Mouse (Mus musculus) megakaryocyte, embryonic 14.5 days (primary cell): ENCODE results near the gene Tbc1d8. TPM values are rescaled to one million over a fixed set of nuclear protein-coding genes. Genes with fewer than 3 reads are reported as not detected.
A peak's percentile ranks its signal among the peaks of the same experiment; 100 is the strongest.

Experiments
- H3K27me3 ChIP-seq: replicated peaks from 2 replicates; pipeline ENCODE3; 2012; ENCODE audit warnings: inconsistent platforms
- H3K36me3 ChIP-seq: replicated peaks from 2 replicates; pipeline ENCODE3; 2012; ENCODE audit warnings: low read length, inconsistent platforms, mixed read lengths
- H3K4me1 ChIP-seq: 2 replicates; pipeline ENCODE4 v1.6.1; 2012; ENCODE audit warnings: inconsistent platforms
- H3K4me3 ChIP-seq: replicated peaks from 2 replicates; pipeline ENCODE3; 2012; ENCODE audit warnings: moderate library complexity, mild to moderate bottlenecking, inconsistent platforms
- H3K9me3 ChIP-seq: 2 replicates; pipeline ENCODE4 v1.6.1; 2012; ENCODE audit warnings: inconsistent platforms
- FLI1 ChIP-seq: IDR thresholded peaks from 2 replicates; pipeline ENCODE4 v1.6.1; 2012; ENCODE audit warnings: low read length, inconsistent platforms, mixed read lengths
- GATA1 ChIP-seq: IDR thresholded peaks from 3 replicates; pipeline ENCODE4 v1.6.1; 2012; ENCODE audit warnings: mixed read lengths, low read length, inconsistent platforms, borderline replicate concordance
- polyA plus RNA-seq: library from polyadenylated mRNA; stranded (reverse); fragments of >175 nt; gene quantifications from 2 replicates; pipeline ENCODE4 v1.2.3, GENCODE M21; 2012; ENCODE audit warnings: low replicate concordance; ENCODE audit not compliant: insufficient read depth

Tbc1d8 gene
- polyA plus RNA-seq, 1 experiment = 6.4 TPM

GRCm38 (mm10) chr1:39438629-39439028 lies 39.9 kb downstream of the Tbc1d8 start:
- TF ChIP-seq GATA1 (no peak), FLI1 (no peak)

GRCm38 (mm10) chr1:39434264-39434663 lies 44.3 kb downstream of the Tbc1d8 start:
- H3K4me1 ChIP-seq = peaks cover 39% of the 10 kb centered on the region
- H3K4me3 ChIP-seq = no peak overlapping the region
- H3K9me3 ChIP-seq = peaks cover 2% of the 10 kb centered on the region; the same call in 1 of the 2 replicates
- no peaks in the 10 kb centered on the region for H3K27me3 ChIP-seq
- no peaks in the 10 kb centered on the region for H3K36me3 ChIP-seq
- no peak for TF ChIP-seq GATA1
- no peak for TF ChIP-seq FLI1

More at GRCm38 (mm10) chr1:39438629-39439028, 39.9 kb downstream of the Tbc1d8 start:
- Histone ChIP-seq H3K9me3 (no peaks in the 10 kb centered on the region), H3K4me3 (no peak overlapping the region), H3K27me3 (peaks cover 7% of the 10 kb centered on the region), H3K36me3 (peaks cover 2% of the 10 kb centered on the region), H3K4me1 (peaks cover 33% of the 10 kb centered on the region)

DNA sequence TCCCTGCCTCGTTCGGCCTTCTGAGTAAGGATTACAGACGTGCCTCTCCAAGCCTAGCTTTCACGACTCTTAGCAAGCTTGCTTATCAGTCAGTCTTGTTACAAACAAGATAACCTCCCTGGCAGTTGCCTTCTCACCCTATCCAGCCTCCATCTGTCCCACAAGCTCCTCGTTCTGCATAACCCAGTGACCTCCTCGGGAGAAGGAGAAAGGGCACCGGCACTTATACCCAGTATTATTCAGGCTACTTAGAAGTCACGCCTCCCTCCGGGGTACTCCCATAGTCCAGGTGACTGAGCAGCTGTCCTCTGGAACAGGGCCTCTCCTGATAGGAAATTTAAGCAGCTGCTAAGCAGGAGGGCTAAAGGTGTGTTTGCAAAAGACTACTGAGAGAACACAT lies 48.5 kb downstream of the Tbc1d8 start:
- Histone ChIP-seq H3K9me3 (peaks cover 18% of the 10 kb centered on the region), H3K4me1 (peaks cover 35% of the 10 kb centered on the region), H3K36me3 (peaks cover 20% of the 10 kb centered on the region), H3K27me3 (peaks cover 4% of the 10 kb centered on the region), H3K4me3 (no peak overlapping the region)
- TF ChIP-seq FLI1 (no peak), GATA1 (no peak)

DNA sequence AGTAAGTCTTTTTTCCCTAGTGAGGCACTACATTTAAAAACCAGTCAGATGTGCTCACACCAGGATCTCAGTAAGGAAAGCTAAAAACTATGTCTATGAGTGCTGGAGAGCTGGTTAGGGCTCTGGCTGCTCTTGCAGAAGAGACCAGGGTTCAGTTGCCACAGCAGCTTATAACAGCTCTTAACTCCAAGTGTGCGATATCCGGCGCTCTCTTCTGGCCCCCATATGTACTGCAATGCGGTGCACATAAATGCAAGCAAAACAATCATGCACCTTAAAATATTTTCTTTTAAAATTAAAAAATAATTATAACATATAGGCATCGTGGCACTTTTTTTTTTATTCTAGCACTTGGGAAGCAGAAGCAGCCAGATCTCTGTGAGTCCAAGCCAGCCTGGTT lies 49.5 kb downstream of the Tbc1d8 start:
- peaks cover 4% of the 10 kb centered on the region for H3K27me3 ChIP-seq
- TF ChIP-seq FLI1 = no peak
- TF ChIP-seq GATA1 = no peak
- no peak overlapping the region for H3K4me3 ChIP-seq
- peaks cover 18% of the 10 kb centered on the region for H3K9me3 ChIP-seq
- peaks cover 35% of the 10 kb centered on the region for H3K4me1 ChIP-seq
- peaks cover 29% of the 10 kb centered on the region for H3K36me3 ChIP-seq

DNA sequence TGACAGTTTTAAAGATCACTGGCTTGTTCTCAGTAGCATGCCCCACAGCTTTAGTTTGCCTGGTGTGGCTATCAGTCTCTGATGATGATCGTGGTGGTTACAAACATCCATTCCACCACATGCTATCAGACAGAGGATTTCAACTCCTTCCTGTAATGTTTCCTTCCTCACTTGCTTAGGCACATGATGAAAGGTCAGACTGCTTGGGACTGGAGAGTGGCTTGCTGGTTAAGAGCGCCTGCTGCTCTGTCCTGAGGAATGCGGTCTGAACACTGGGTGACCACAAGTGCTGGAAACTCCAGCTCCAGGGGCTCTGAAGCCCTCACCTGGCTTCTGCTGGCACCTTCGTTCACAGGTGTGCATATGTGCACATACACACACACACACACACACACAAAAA lies 50.3 kb downstream of the Tbc1d8 start:
- Histone ChIP-seq H3K4me1 (peaks cover 32% of the 10 kb centered on the region), H3K9me3 (peaks cover 18% of the 10 kb centered on the region), H3K36me3 (peaks cover 35% of the 10 kb centered on the region), H3K27me3 (peaks cover 6% of the 10 kb centered on the region), H3K4me3 (no peak overlapping the region)
- TF ChIP-seq FLI1 (no peak), GATA1 (no peak)

DNA sequence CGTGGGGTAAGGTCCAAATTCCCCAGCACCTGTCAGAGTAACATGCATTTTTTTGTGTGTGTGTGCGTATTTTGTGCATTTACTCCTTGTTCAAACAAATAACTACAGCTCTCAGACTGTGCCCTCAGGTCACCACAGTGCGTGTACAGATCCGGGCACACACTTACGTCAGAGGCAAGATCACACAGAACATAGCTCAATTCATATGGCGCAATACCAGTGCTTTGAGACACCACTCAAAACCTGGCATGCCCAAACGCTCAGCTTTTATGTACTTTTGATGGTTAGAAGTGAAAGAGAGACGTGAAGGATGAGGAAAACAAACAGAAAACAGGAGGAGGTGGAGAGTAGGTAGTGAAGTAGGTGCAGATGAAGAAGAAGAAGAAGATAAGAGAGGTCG lies 53.1 kb downstream of the Tbc1d8 start:
- peaks cover 35% of the 10 kb centered on the region for H3K4me1 ChIP-seq
- H3K27me3 ChIP-seq = peaks cover 19% of the 10 kb centered on the region
- H3K9me3 ChIP-seq = peaks cover 20% of the 10 kb centered on the region
- no peak for TF ChIP-seq FLI1
- no peak for TF ChIP-seq GATA1
- H3K4me3 ChIP-seq = no peak overlapping the region
- peaks cover 55% of the 10 kb centered on the region for H3K36me3 ChIP-seq

- Histone ChIP-seq H3K27me3 (peaks cover 17% of the 10 kb centered on the region), H3K4me1 (peaks cover 31% of the 10 kb centered on the region), H3K36me3 (peaks cover 52% of the 10 kb centered on the region), H3K9me3 (peaks cover 5% of the 10 kb centered on the region), H3K4me3 (no peak overlapping the region)
- TF ChIP-seq FLI1 = no peak
- TF ChIP-seq GATA1 = no peak
These were observed 57.6 kb downstream of the Tbc1d8 start for GRCm38 (mm10) chr1:39420987-39421386.

DNA sequence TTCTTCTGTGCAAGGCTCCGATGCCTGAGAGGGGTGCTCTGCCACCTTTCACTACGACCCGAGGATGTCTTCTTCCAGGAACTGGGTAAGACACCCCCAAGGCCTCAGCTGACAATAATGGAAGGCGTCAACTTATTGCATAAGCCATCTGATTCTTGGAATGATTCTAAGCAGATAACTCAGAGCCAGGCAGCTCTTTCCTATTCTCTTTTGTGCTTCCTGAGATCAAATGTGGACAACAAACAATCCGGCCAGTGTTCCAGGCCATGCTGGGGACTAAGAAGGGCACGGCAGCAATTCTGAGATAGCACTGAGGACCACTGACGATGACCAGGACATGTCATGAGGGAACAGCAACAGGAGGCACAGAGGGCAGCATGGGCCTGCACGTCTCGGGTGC lies 59.7 kb downstream of the Tbc1d8 start:
- Histone ChIP-seq H3K9me3 (peaks cover 11% of the 10 kb centered on the region), H3K27me3 (peaks cover 17% of the 10 kb centered on the region), H3K36me3 (peaks cover 40% of the 10 kb centered on the region), H3K4me1 (peaks cover 32% of the 10 kb centered on the region), H3K4me3 (peak overlapping the region; percentile 44)
- TF ChIP-seq GATA1 = no peak
- no peak for TF ChIP-seq FLI1

DNA sequence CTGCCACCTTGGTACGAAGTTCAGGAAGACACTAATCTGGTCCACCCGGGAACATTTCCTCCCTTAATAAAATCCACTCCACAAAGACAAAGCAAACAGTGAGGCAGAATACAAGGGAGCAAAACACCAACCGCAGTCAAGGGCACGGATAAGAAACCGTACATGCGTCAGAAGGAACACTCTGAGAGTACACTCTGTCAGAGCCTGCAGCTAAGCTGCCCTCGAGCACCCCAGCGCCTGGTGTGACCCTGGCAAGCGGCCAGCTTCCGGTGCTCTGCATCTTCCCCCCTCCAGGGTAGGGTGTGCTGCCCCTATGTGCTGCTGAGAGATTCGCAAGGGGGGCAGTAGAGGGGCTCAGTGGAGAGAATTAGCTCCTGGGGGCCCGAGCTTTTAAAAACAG lies 60.7 kb downstream of the Tbc1d8 start:
- peak overlapping the region; percentile 30 for H3K4me3 ChIP-seq
- peaks cover 12% of the 10 kb centered on the region for H3K27me3 ChIP-seq
- H3K36me3 ChIP-seq = peaks cover 32% of the 10 kb centered on the region
- peaks cover 38% of the 10 kb centered on the region for H3K4me1 ChIP-seq
- peaks cover 11% of the 10 kb centered on the region for H3K9me3 ChIP-seq
- no peak for TF ChIP-seq FLI1
- no peak for TF ChIP-seq GATA1

GRCm38 (mm10) chr1:39410085-39410821 lies 68.3 kb downstream of the Tbc1d8 start:
- Histone ChIP-seq H3K4me3 (no peak overlapping the region), H3K9me3 (peaks cover 8% of the 10 kb centered on the region), H3K36me3 (peaks cover 36% of the 10 kb centered on the region), H3K4me1 (peaks cover 57% of the 10 kb centered on the region), H3K27me3 (peaks cover 6% of the 10 kb centered on the region)
- TF ChIP-seq GATA1 (no peak), FLI1 (no peak)
